Mouse (Mus musculus) hindbrain, embryonic 15.5 days (tissue): ENCODE measurements around the gene Mdc1. TPM values are rescaled to one million over a fixed set of nuclear protein-coding genes. Genes with fewer than 3 reads are reported as not detected.

Experiments used
- ATAC-seq: fragments of 200-750 bp; cut with Nextera tagmentation; 2 replicates; pipeline ENCODE4 v1.8.0; 2017; ENCODE audit warnings: low read depth, moderate number of reproducible peaks, moderate TSS enrichment; ENCODE audit not compliant: low FRiP score
- H3K27ac ChIP-seq: fragments of 300-500 bp; sonication (generic); replicated peaks from 2 replicates; pipeline ENCODE4 v1.5.1; 2015; ENCODE audit warnings: mild to moderate bottlenecking, inconsistent platforms
- H3K27me3 ChIP-seq: fragments of 300-500 bp; sonication (generic); 2 replicates; pipeline ENCODE4 v1.6.1; 2015; ENCODE audit warnings: control low read depth, inconsistent platforms
- H3K36me3 ChIP-seq: fragments of 300-500 bp; sonication (generic); 2 replicates; pipeline ENCODE4 v1.6.1; 2015; ENCODE audit warnings: control low read depth, inconsistent platforms
- H3K4me1 ChIP-seq: fragments of 300-500 bp; sonication (generic); replicated peaks from 2 replicates; pipeline ENCODE4 v1.6.1; 2015; ENCODE audit warnings: control low read depth, inconsistent platforms
- H3K4me2 ChIP-seq: fragments of 300-500 bp; sonication (generic); 2 replicates; pipeline ENCODE4 v1.6.1; 2015; ENCODE audit warnings: moderate library complexity, mild to moderate bottlenecking, inconsistent platforms
- H3K4me3 ChIP-seq: fragments of 300-500 bp; sonication (generic); 2 replicates; pipeline ENCODE4 v1.5.1; 2015; ENCODE audit warnings: mild to moderate bottlenecking, inconsistent platforms
- H3K9ac ChIP-seq: fragments of 300-500 bp; sonication (generic); 2 replicates; pipeline ENCODE4 v1.6.1; 2015; ENCODE audit warnings: inconsistent platforms
- H3K9me3 ChIP-seq: fragments of 300-500 bp; sonication (generic); 2 replicates; pipeline ENCODE4 v1.6.1; 2016; ENCODE audit warnings: control low read depth, inconsistent platforms
- whole genome bisulfite sequencing: fragments of 180-500 bp; shearing (Covaris S2); methylation state at CpG from one replicate; pipeline ENCODE4 v1.1.7; 2015; 5-methylcytosine and 5-hydroxymethylcytosine counted together
- microRNA-seq: library from miRNA; unstranded; fragments of <30 nt; microRNA quantifications from one replicate; pipeline ENCODE4, GENCODE M21; 2016
- polyA plus RNA-seq: library from polyadenylated mRNA; unstranded; fragments of >200 nt; fragmentation: Nextera tagmentation; extraction: Ambion mirVana; gene quantifications from 2 replicates; pipeline ENCODE4 v1.2.1, GENCODE M21; 2015

Mdc1 gene
- polyA plus RNA-seq, 1 experiment from 2014 or later: 10.0 TPM

GRCm38 (mm10) chr17:35903992-35904355 lies 62.7 kb downstream of the Mdc1 start:
- H3K4me2 ChIP-seq: no peak overlapping the region
- H3K36me3 ChIP-seq: peaks cover 83% of the 10 kb centered on the region
- H3K9ac ChIP-seq: no peak overlapping the region
- ATAC-seq: no peak
- no peaks in the 10 kb centered on the region for H3K9me3 ChIP-seq
- no peak overlapping the region for H3K4me3 ChIP-seq
- 88% methylated on average over 4 of the region's 4 CpGs for WGBS
- H3K4me1 ChIP-seq: peaks cover 13% of the 10 kb centered on the region
- no peaks in the 10 kb centered on the region for H3K27me3 ChIP-seq
- H3K27ac ChIP-seq: no peak overlapping the region

- H3K4me3 ChIP-seq: no peak overlapping the region
- H3K27ac ChIP-seq: no peak overlapping the region
- no peak overlapping the region for H3K4me2 ChIP-seq
- no peaks in the 10 kb centered on the region for H3K27me3 ChIP-seq
- 100% methylated on average over 1 of the region's 1 CpGs for WGBS
- no peaks in the 10 kb centered on the region for H3K9me3 ChIP-seq
- H3K4me1 ChIP-seq: peaks cover 21% of the 10 kb centered on the region
- H3K36me3 ChIP-seq: peaks cover 67% of the 10 kb centered on the region
- no peak overlapping the region for H3K9ac ChIP-seq
- ATAC-seq: no peak
These were observed 64.3 kb downstream of the Mdc1 start for GRCm38 (mm10) chr17:35905587-35905986.

- WGBS: 84% methylated on average over 2 of the region's 2 CpGs
- no peaks in the 10 kb centered on the region for H3K27me3 ChIP-seq
- H3K27ac ChIP-seq: no peak overlapping the region
- no peak for ATAC-seq
- peaks cover 21% of the 10 kb centered on the region for H3K4me1 ChIP-seq
- no peak overlapping the region for H3K4me3 ChIP-seq
- peak overlapping the region; percentile 73; the same call in 1 of the 2 replicates for H3K4me2 ChIP-seq
- no peaks in the 10 kb centered on the region for H3K9me3 ChIP-seq
- H3K36me3 ChIP-seq: peaks cover 49% of the 10 kb centered on the region
- peak overlapping the region; percentile 25; the same call in 1 of the 2 replicates for H3K9ac ChIP-seq
These were observed 66.3 kb downstream of the Mdc1 start for GRCm38 (mm10) chr17:35907609-35908008.

Small RNAs within 50 kb of the gene (microRNA-seq; reads per million reads assigned to microRNA genes)
- gene Gm28033: not detected

Other genes starting within 250 kb of the Mdc1 start
- gene Sfta2, start 240.0 kb upstream of the Mdc1 start, polyA plus RNA-seq: 0.44 and 0.59 TPM in 2 replicates
- not detected in 2 replicates for gene Gm9573, start 214.9 kb upstream of the Mdc1 start, polyA plus RNA-seq
- gene Mucl3, start 197.8 kb upstream of the Mdc1 start, polyA plus RNA-seq: 0.17 TPM in 1 of 2 replicates, not detected in the other
- 15.9 and 17.8 TPM in 2 replicates for gene Vars2, start 173.9 kb upstream of the Mdc1 start, polyA plus RNA-seq
- gene Gtf2h4, start 167.8 kb upstream of the Mdc1 start, polyA plus RNA-seq: 23.7 and 24.8 TPM in 2 replicates
- 106 and 110 TPM in 2 replicates for gene Ddr1, start 136.9 kb upstream of the Mdc1 start, polyA plus RNA-seq
- gene Ier3, start 19.8 kb upstream of the Mdc1 start, polyA plus RNA-seq: 12.7 and 16.3 TPM in 2 replicates
- gene Flot1, start 18.3 kb upstream of the Mdc1 start, polyA plus RNA-seq: 111 and 116 TPM in 2 replicates
- 1,681 and 1,706 TPM in 2 replicates for gene Tubb5, start 3.2 kb upstream of the Mdc1 start, polyA plus RNA-seq
- 22.1 and 22.6 TPM in 2 replicates for gene Nrm, start 19.8 kb downstream of the Mdc1 start, polyA plus RNA-seq
- gene Ppp1r18, start 24.1 kb downstream of the Mdc1 start, polyA plus RNA-seq: 21.1 and 24.7 TPM in 2 replicates
- gene Dhx16, start 38.3 kb downstream of the Mdc1 start, polyA plus RNA-seq: 30.8 and 32.4 TPM in 2 replicates
- gene 2310061I04Rik, start 55.9 kb downstream of the Mdc1 start, polyA plus RNA-seq: 63.7 and 68.6 TPM in 2 replicates
- gene Atat1, start 68.6 kb downstream of the Mdc1 start, polyA plus RNA-seq: 343 and 422 TPM in 2 replicates
- gene Mrps18b, start 74.9 kb downstream of the Mdc1 start, polyA plus RNA-seq: 57.0 and 59.1 TPM in 2 replicates
- 41.1 and 43.0 TPM in 2 replicates for gene Ppp1r10, start 74.9 kb downstream of the Mdc1 start, polyA plus RNA-seq
- gene Abcf1, start 128.2 kb downstream of the Mdc1 start, polyA plus RNA-seq: 76.1 and 81.0 TPM in 2 replicates
- 62.7 and 65.5 TPM in 2 replicates for gene Gnl1, start 138.3 kb downstream of the Mdc1 start, polyA plus RNA-seq
- 89.0 and 92.9 TPM in 2 replicates for gene Prr3, start 138.7 kb downstream of the Mdc1 start, polyA plus RNA-seq
- gene H2-T24, start 179.0 kb downstream of the Mdc1 start, polyA plus RNA-seq: 9.0 and 9.9 TPM in 2 replicates
- gene H2-T23, start 191.3 kb downstream of the Mdc1 start, polyA plus RNA-seq: 4.8 and 6.6 TPM in 2 replicates
- 7.4 and 7.9 TPM in 2 replicates for gene H2-T22, start 201.2 kb downstream of the Mdc1 start, polyA plus RNA-seq
- gene Gm6034, start 201.4 kb downstream of the Mdc1 start, polyA plus RNA-seq: not detected in 2 replicates
- not detected in 2 replicates for gene Gm11127, start 216.9 kb downstream of the Mdc1 start, polyA plus RNA-seq